Mouse (Mus musculus): ENCODE data around the gene Wbp11. TPM values are rescaled to one million over a fixed set of nuclear protein-coding genes. Genes with fewer than 3 reads are reported as not detected.

Wbp11 gene
- polyA plus RNA-seq (2015; fragmentation: Nextera tagmentation; extraction: Ambion mirVana) = 70.6 and 71.1 TPM in 2 replicates

GRCm38 (mm10) chr6:136827881-136828561 is at the start of gene Wbp11:
Wbp11 (minus strand) TSS chr6:136828233.
- Histone ChIP-seq H3K9me3 (no peaks in the 10 kb centered on the region), H3K9ac (peak within 1 kb of the TSS; percentile 99), H3K27me3 (replicated peaks) (peaks cover 5% of the 10 kb centered on the region; the same call in 1 of the 2 replicates), H3K27ac (replicated peaks) (peak within 1 kb of the TSS; percentile 88), H3K4me1 (peaks cover 18% of the 10 kb centered on the region), H3K4me2 (peak within 1 kb of the TSS; percentile 91), H3K4me3 (peak within 1 kb of the TSS; percentile 100), H3K36me3 (peaks cover 24% of the 10 kb centered on the region)
- ATAC-seq (ENCODE audit: extremely low read depth, insufficient number of reproducible peaks, low FRiP score, low TSS enrichment) = peak; percentile 100
- WGBS = under 1% methylated on average over 45 of the region's 45 CpGs

- H3K4me3 ChIP-seq = peak within 1 kb of the TSS; percentile 55
- no peaks in the 10 kb centered on the region for H3K9me3 ChIP-seq
- H3K9ac ChIP-seq = peak within 1 kb of the TSS; percentile 85
- no peaks in the 10 kb centered on the region for H3K27me3 ChIP-seq (replicated peaks)
- H3K36me3 ChIP-seq = peaks cover 12% of the 10 kb centered on the region
- H3K27ac ChIP-seq (replicated peaks) = peak within 1 kb of the TSS; percentile 85
- H3K4me2 ChIP-seq = peak within 1 kb of the TSS; percentile 65
- 18% methylated on average over 9 of the region's 9 CpGs for WGBS
- peak; percentile 35; the same call in 1 of the 2 replicates for ATAC-seq (ENCODE audit: extremely low read depth, insufficient number of reproducible peaks, low FRiP score, low TSS enrichment)
- peaks cover 28% of the 10 kb centered on the region for H3K4me1 ChIP-seq
Observed at GRCm38 (mm10) chr6:136875670-136876069, 47.6 kb upstream of the Wbp11 start, which contains the start of gene Mgp. Mgp (minus strand) TSS chr6:136875823.

- Histone ChIP-seq H3K4me2 (peak overlapping the region; percentile 65), H3K4me1 (peaks cover 28% of the 10 kb centered on the region), H3K27me3 (replicated peaks) (no peaks in the 10 kb centered on the region), H3K9ac (peak overlapping the region; percentile 75), H3K27ac (replicated peaks) (peak overlapping the region; percentile 75), H3K36me3 (peaks cover 12% of the 10 kb centered on the region), H3K4me3 (peak overlapping the region; percentile 55), H3K9me3 (no peaks in the 10 kb centered on the region)
- no peak for ATAC-seq (ENCODE audit: extremely low read depth, insufficient number of reproducible peaks, low FRiP score, low TSS enrichment)
- 16% methylated on average over 8 of the region's 8 CpGs for WGBS
Observed at GRCm38 (mm10) chr6:136874599-136874998, 46.6 kb upstream of the Wbp11 start.

- H3K36me3 ChIP-seq = peaks cover 12% of the 10 kb centered on the region
- no peak for ATAC-seq (ENCODE audit: extremely low read depth, insufficient number of reproducible peaks, low FRiP score, low TSS enrichment)
- no peaks in the 10 kb centered on the region for H3K9me3 ChIP-seq
- H3K27ac ChIP-seq (replicated peaks) = no peak overlapping the region
- no peak overlapping the region for H3K4me2 ChIP-seq
- 67% methylated on average over 5 of the region's 5 CpGs for WGBS
- peaks cover 7% of the 10 kb centered on the region; the same call in 1 of the 2 replicates for H3K4me1 ChIP-seq
- no peak overlapping the region for H3K9ac ChIP-seq
- H3K4me3 ChIP-seq = no peak overlapping the region
- H3K27me3 ChIP-seq (replicated peaks) = no peaks in the 10 kb centered on the region
Observed at GRCm38 (mm10) chr6:136868921-136869320, 40.9 kb upstream of the Wbp11 start.

- H3K9ac ChIP-seq = no peak overlapping the region
- no peak for ATAC-seq (ENCODE audit: extremely low read depth, insufficient number of reproducible peaks, low FRiP score, low TSS enrichment)
- H3K4me1 ChIP-seq = peaks cover 4% of the 10 kb centered on the region; the same call in 1 of the 2 replicates
- no peak overlapping the region for H3K4me2 ChIP-seq
- no peaks in the 10 kb centered on the region for H3K36me3 ChIP-seq
- no peaks in the 10 kb centered on the region for H3K27me3 ChIP-seq (replicated peaks)
- no peak overlapping the region for H3K27ac ChIP-seq (replicated peaks)
- H3K4me3 ChIP-seq = no peak overlapping the region
- WGBS = 78% methylated on average over 4 of the region's 4 CpGs
- H3K9me3 ChIP-seq = no peaks in the 10 kb centered on the region
Observed at GRCm38 (mm10) chr6:136866150-136866549, 38.1 kb upstream of the Wbp11 start.

GRCm38 (mm10) chr6:136865360-136865759 is 37.3 kb upstream of the Wbp11 start:
- Histone ChIP-seq H3K9ac (no peak overlapping the region), H3K4me3 (no peak overlapping the region), H3K36me3 (no peaks in the 10 kb centered on the region), H3K4me2 (no peak overlapping the region), H3K27me3 (replicated peaks) (no peaks in the 10 kb centered on the region), H3K9me3 (no peaks in the 10 kb centered on the region), H3K4me1 (peaks cover 10% of the 10 kb centered on the region), H3K27ac (replicated peaks) (no peak overlapping the region)
- WGBS = 72% methylated on average over 5 of the region's 5 CpGs
- ATAC-seq (ENCODE audit: extremely low read depth, insufficient number of reproducible peaks, low FRiP score, low TSS enrichment) = no peak

GRCm38 (mm10) chr6:136861020-136861419 is 33.0 kb upstream of the Wbp11 start:
- Histone ChIP-seq H3K36me3 (no peaks in the 10 kb centered on the region), H3K4me2 (peak overlapping the region; percentile 46), H3K9me3 (no peaks in the 10 kb centered on the region), H3K4me1 (peaks cover 54% of the 10 kb centered on the region), H3K27me3 (replicated peaks) (no peaks in the 10 kb centered on the region), H3K4me3 (no peak overlapping the region), H3K9ac (peak overlapping the region; percentile 74), H3K27ac (replicated peaks) (peak overlapping the region; percentile 97)
- ATAC-seq (ENCODE audit: extremely low read depth, insufficient number of reproducible peaks, low FRiP score, low TSS enrichment) = no peak
- WGBS = 35% methylated on average over 9 of the region's 9 CpGs

GRCm38 (mm10) chr6:136858420-136858819 is 30.4 kb upstream of the Wbp11 start:
- Histone ChIP-seq H3K27ac (replicated peaks) (peak overlapping the region; percentile 97), H3K4me1 (peaks cover 75% of the 10 kb centered on the region), H3K4me2 (peak overlapping the region; percentile 73), H3K9me3 (no peaks in the 10 kb centered on the region), H3K4me3 (no peak overlapping the region), H3K9ac (peak overlapping the region; percentile 78), H3K27me3 (replicated peaks) (no peaks in the 10 kb centered on the region), H3K36me3 (0 out of 2 replicates have a peak, but pooled peaks cover 2% of the 10 kb centered on the region)
- no peak for ATAC-seq (ENCODE audit: extremely low read depth, insufficient number of reproducible peaks, low FRiP score, low TSS enrichment)
- WGBS = 31% methylated on average over 8 of the region's 8 CpGs

GRCm38 (mm10) chr6:136857873-136858260 is 29.8 kb upstream of the Wbp11 start:
- H3K27me3 ChIP-seq (replicated peaks) = no peaks in the 10 kb centered on the region
- H3K4me1 ChIP-seq = peaks cover 81% of the 10 kb centered on the region
- H3K36me3 ChIP-seq = 0 out of 2 replicates have a peak, but pooled peaks cover 2% of the 10 kb centered on the region
- H3K27ac ChIP-seq (replicated peaks) = peak overlapping the region; percentile 97
- peak overlapping the region; percentile 73 for H3K4me2 ChIP-seq
- H3K9me3 ChIP-seq = no peaks in the 10 kb centered on the region
- peak overlapping the region; percentile 48 for H3K4me3 ChIP-seq
- 4% methylated on average over 11 of the region's 11 CpGs for WGBS
- H3K9ac ChIP-seq = peak overlapping the region; percentile 78
- peak; percentile 40 for ATAC-seq (ENCODE audit: extremely low read depth, insufficient number of reproducible peaks, low FRiP score, low TSS enrichment)

GRCm38 (mm10) chr6:136857186-136857872 is 29.3 kb upstream of the Wbp11 start, which contains the start of gene Art4:
Art4 (minus strand) TSS chr6:136857733.
- peak within 1 kb of the TSS; percentile 97 for H3K27ac ChIP-seq (replicated peaks)
- H3K4me2 ChIP-seq = peak within 1 kb of the TSS; percentile 73

GRCm38 (mm10) chr6:136856071-136856636 is 28.1 kb upstream of the Wbp11 start:
- H3K4me3 ChIP-seq = peak overlapping the region; percentile 48
- no peaks in the 10 kb centered on the region for H3K9me3 ChIP-seq
- H3K4me2 ChIP-seq = peak overlapping the region; percentile 73
- peak overlapping the region; percentile 78 for H3K9ac ChIP-seq
- peaks cover 9% of the 10 kb centered on the region; the same call in 1 of the 2 replicates for H3K36me3 ChIP-seq
- H3K4me1 ChIP-seq = peaks cover 85% of the 10 kb centered on the region
- no peak for ATAC-seq (ENCODE audit: extremely low read depth, insufficient number of reproducible peaks, low FRiP score, low TSS enrichment)
- WGBS = 14% methylated on average over 14 of the region's 14 CpGs
- H3K27me3 ChIP-seq (replicated peaks) = no peaks in the 10 kb centered on the region
- H3K27ac ChIP-seq (replicated peaks) = peak overlapping the region; percentile 97

More at GRCm38 (mm10) chr6:136857186-136857872, 29.3 kb upstream of the Wbp11 start, which contains the start of gene Art4:
- Histone ChIP-seq H3K27me3 (replicated peaks) (no peaks in the 10 kb centered on the region), H3K4me3 (peak within 1 kb of the TSS; percentile 48), H3K36me3 (0 out of 2 replicates have a peak, but pooled peaks cover 2% of the 10 kb centered on the region), H3K9me3 (no peaks in the 10 kb centered on the region), H3K4me1 (peaks cover 86% of the 10 kb centered on the region), H3K9ac (peak within 1 kb of the TSS; percentile 78)
- ATAC-seq (ENCODE audit: extremely low read depth, insufficient number of reproducible peaks, low FRiP score, low TSS enrichment) = peak; percentile 45; the same call in 1 of the 2 replicates
- WGBS = 11% methylated on average over 18 of the region's 18 CpGs

Data from heart, embryonic 13.5 days (tissue).